Mouse (Mus musculus) frontal cortex, postnatal 10 days (tissue): Measurements from ENCODE around the gene Ehmt2.
"Not testable (repeated sequence)": the region's sequence is repeated elsewhere in the genome, so short reads cannot be mapped to it uniquely, and the experiment has no call there.

ENCODE experiments used
- DNase-seq, 2 experiments: peaks; one replicate each; pipeline ENCODE4 v3.0.0; 2022; ENCODE audit warnings: low spot score in 2 of 2, mixed read lengths in 1 of 2

Gene Ehmt2

GRCm38 (mm10) chr17:34891377-34891776, 6.9 kb upstream of the Ehmt2 start:
- no peak for DNase-seq

- DNase-seq = no peak
Observed at GRCm38 (mm10) chr17:34893072-34893824, 5.0 kb upstream of the Ehmt2 start.

GRCm38 (mm10) chr17:34894074-34894597, 4.1 kb upstream of the Ehmt2 start:
- DNase-seq = peak; percentile 85 to 94

- peak in 1 of 2 experiments; percentile 60 for DNase-seq
Observed at GRCm38 (mm10) chr17:34894801-34895530, 3.3 kb upstream of the Ehmt2 start.

GRCm38 (mm10) chr17:34895724-34896123, 2.5 kb upstream of the Ehmt2 start:
- DNase-seq = no peak

GRCm38 (mm10) chr17:34896366-34896765, 1.9 kb upstream of the Ehmt2 start:
- no peak for DNase-seq

GRCm38 (mm10) chr17:34897373-34898159, 703 bp upstream of the Ehmt2 start:
- DNase-seq = no peak

GRCm38 (mm10) chr17:34898706-34899052, 410 bp downstream of the Ehmt2 start:
- no peak for DNase-seq

- peak in 1 of 2 experiments; percentile 47 for DNase-seq
Observed at GRCm38 (mm10) chr17:34899053-34899889, 1.0 kb downstream of the Ehmt2 start.

- no peak for DNase-seq
Observed at GRCm38 (mm10) chr17:34899890-34900243, 1.6 kb downstream of the Ehmt2 start.

- not testable (repeated sequence) for DNase-seq
Observed at GRCm38 (mm10) chr17:34900826-34901225, 2.6 kb downstream of the Ehmt2 start.

- not testable (repeated sequence) for DNase-seq
Observed at GRCm38 (mm10) chr17:34901948-34902347, 3.7 kb downstream of the Ehmt2 start.

- no peak for DNase-seq
Observed at GRCm38 (mm10) chr17:34902895-34903294, 4.6 kb downstream of the Ehmt2 start.

GRCm38 (mm10) chr17:34910982-34911381, 12.7 kb downstream of the Ehmt2 start:
- no peak for DNase-seq

- DNase-seq = peak in 1 of 2 experiments; percentile 49
Observed at GRCm38 (mm10) chr17:34911945-34912351, 13.7 kb downstream of the Ehmt2 start.

GRCm38 (mm10) chr17:34913930-34914665, 15.8 kb downstream of the Ehmt2 start, which contains the start of gene Slc44a4:
Gene Slc44a4, plus strand, starts transcription at chr17:34914466.
- DNase-seq = no peak

GRCm38 (mm10) chr17:34915410-34915831, 17.2 kb downstream of the Ehmt2 start:
- no peak for DNase-seq

- no peak for DNase-seq
Observed at GRCm38 (mm10) chr17:34916316-34916715, 18.0 kb downstream of the Ehmt2 start.

- DNase-seq = no peak
Observed at GRCm38 (mm10) chr17:34917188-34917587, 18.9 kb downstream of the Ehmt2 start.

- no peak for DNase-seq
Observed at GRCm38 (mm10) chr17:34922939-34923338, 24.7 kb downstream of the Ehmt2 start.
